Mouse (Mus musculus): ENCODE results near the gene Afap1. TPM values are rescaled to one million over a fixed set of nuclear protein-coding genes. Genes with fewer than 3 reads are reported as not detected.

The Afap1 gene
- polyA plus RNA-seq, 1 experiment: 71.8 TPM

- H3K4me3 ChIP-seq (ENCODE audit: insufficient read depth, low read length): no peak overlapping the region
- TF ChIP-seq POLR2A (IDR thresholded peaks at IDR 0.05; ENCODE audit: low read depth, low read length) (no peak), CTCF (IDR thresholded peaks at IDR 0.05; ENCODE audit: borderline replicate concordance, insufficient read depth, low read length) (no peak)
- no peak overlapping the region for H3K27ac ChIP-seq (ENCODE audit: insufficient read depth, low read length)
- H3K4me1 ChIP-seq (ENCODE audit: control insufficient read depth, insufficient read depth, low read length): peaks cover 7% of the 10 kb centered on the region; the same call in 1 of the 2 replicates
These were observed 46.8 kb downstream of the Afap1 start for GRCm38 (mm10) chr5:35939958-35940357.

GRCm38 (mm10) chr5:35943541-35943940, 50.4 kb downstream of the Afap1 start:
- TF ChIP-seq POLR2A (IDR thresholded peaks at IDR 0.05; ENCODE audit: low read depth, low read length) (no peak), CTCF (IDR thresholded peaks at IDR 0.05; ENCODE audit: borderline replicate concordance, insufficient read depth, low read length) (no peak)
- Histone ChIP-seq H3K27ac (ENCODE audit: insufficient read depth, low read length) (peak overlapping the region; percentile 44), H3K4me3 (ENCODE audit: insufficient read depth, low read length) (no peak overlapping the region), H3K4me1 (ENCODE audit: control insufficient read depth, insufficient read depth, low read length) (peaks cover 22% of the 10 kb centered on the region)

GRCm38 (mm10) chr5:35946841-35947240, 53.7 kb downstream of the Afap1 start:
- TF ChIP-seq POLR2A (IDR thresholded peaks at IDR 0.05; ENCODE audit: low read depth, low read length) (no peak), CTCF (IDR thresholded peaks at IDR 0.05; ENCODE audit: borderline replicate concordance, insufficient read depth, low read length) (no peak)
- Histone ChIP-seq H3K4me1 (ENCODE audit: control insufficient read depth, insufficient read depth, low read length) (peaks cover 18% of the 10 kb centered on the region), H3K27ac (ENCODE audit: insufficient read depth, low read length) (peak overlapping the region; percentile 95), H3K4me3 (ENCODE audit: insufficient read depth, low read length) (no peak overlapping the region)

GRCm38 (mm10) chr5:35947427-35947826, 54.3 kb downstream of the Afap1 start:
- H3K4me3 ChIP-seq (ENCODE audit: insufficient read depth, low read length): no peak overlapping the region
- TF ChIP-seq CTCF (IDR thresholded peaks at IDR 0.05; ENCODE audit: borderline replicate concordance, insufficient read depth, low read length) (no peak), POLR2A (IDR thresholded peaks at IDR 0.05; ENCODE audit: low read depth, low read length) (no peak)
- H3K4me1 ChIP-seq (ENCODE audit: control insufficient read depth, insufficient read depth, low read length): peaks cover 18% of the 10 kb centered on the region
- peak overlapping the region; percentile 95 for H3K27ac ChIP-seq (ENCODE audit: insufficient read depth, low read length)

GRCm38 (mm10) chr5:35948225-35948975, 55.3 kb downstream of the Afap1 start:
- H3K27ac ChIP-seq (ENCODE audit: insufficient read depth, low read length): peak overlapping the region; percentile 95
- TF ChIP-seq POLR2A (IDR thresholded peaks at IDR 0.05; ENCODE audit: low read depth, low read length) (no peak), CTCF (IDR thresholded peaks at IDR 0.05; ENCODE audit: borderline replicate concordance, insufficient read depth, low read length) (no peak)
- no peak overlapping the region for H3K4me3 ChIP-seq (ENCODE audit: insufficient read depth, low read length)
- H3K4me1 ChIP-seq (ENCODE audit: control insufficient read depth, insufficient read depth, low read length): peaks cover 18% of the 10 kb centered on the region

- peak overlapping the region; percentile 95 for H3K27ac ChIP-seq (ENCODE audit: insufficient read depth, low read length)
- TF ChIP-seq CTCF (IDR thresholded peaks at IDR 0.05; ENCODE audit: borderline replicate concordance, insufficient read depth, low read length) (no peak), POLR2A (IDR thresholded peaks at IDR 0.05; ENCODE audit: low read depth, low read length) (no peak)
- H3K4me1 ChIP-seq (ENCODE audit: control insufficient read depth, insufficient read depth, low read length): peaks cover 21% of the 10 kb centered on the region
- H3K4me3 ChIP-seq (ENCODE audit: insufficient read depth, low read length): no peak overlapping the region
These were observed 55.9 kb downstream of the Afap1 start for GRCm38 (mm10) chr5:35949061-35949460.

- TF ChIP-seq CTCF (IDR thresholded peaks at IDR 0.05; ENCODE audit: borderline replicate concordance, insufficient read depth, low read length) (no peak), POLR2A (IDR thresholded peaks at IDR 0.05; ENCODE audit: low read depth, low read length) (no peak)
- peaks cover 26% of the 10 kb centered on the region for H3K4me1 ChIP-seq (ENCODE audit: control insufficient read depth, insufficient read depth, low read length)
- no peak overlapping the region for H3K27ac ChIP-seq (ENCODE audit: insufficient read depth, low read length)
- no peak overlapping the region for H3K4me3 ChIP-seq (ENCODE audit: insufficient read depth, low read length)
These were observed 57.4 kb downstream of the Afap1 start for GRCm38 (mm10) chr5:35950504-35950903.

- TF ChIP-seq POLR2A (IDR thresholded peaks at IDR 0.05; ENCODE audit: low read depth, low read length): no peak
- TF ChIP-seq CTCF (IDR thresholded peaks at IDR 0.05; ENCODE audit: borderline replicate concordance, insufficient read depth, low read length): no peak
- peak overlapping the region; percentile 79 for H3K27ac ChIP-seq (ENCODE audit: insufficient read depth, low read length)
These were observed 61.1 kb downstream of the Afap1 start for GRCm38 (mm10) chr5:35954055-35954718.

GRCm38 (mm10) chr5:35956268-35956667, 63.1 kb downstream of the Afap1 start:
- TF ChIP-seq POLR2A (IDR thresholded peaks at IDR 0.05; ENCODE audit: low read depth, low read length): no peak
- TF ChIP-seq CTCF (IDR thresholded peaks at IDR 0.05; ENCODE audit: borderline replicate concordance, insufficient read depth, low read length): no peak
- no peak overlapping the region for H3K27ac ChIP-seq (ENCODE audit: insufficient read depth, low read length)
- H3K4me3 ChIP-seq (ENCODE audit: insufficient read depth, low read length): no peak overlapping the region
- peaks cover 13% of the 10 kb centered on the region for H3K4me1 ChIP-seq (ENCODE audit: control insufficient read depth, insufficient read depth, low read length)

More at GRCm38 (mm10) chr5:35954055-35954718, 61.1 kb downstream of the Afap1 start:
- Histone ChIP-seq H3K4me1 (ENCODE audit: control insufficient read depth, insufficient read depth, low read length) (peaks cover 8% of the 10 kb centered on the region), H3K4me3 (ENCODE audit: insufficient read depth, low read length) (no peak overlapping the region)

GRCm38 (mm10) chr5:35958681-35959080, 65.6 kb downstream of the Afap1 start:
- Histone ChIP-seq H3K4me3 (ENCODE audit: insufficient read depth, low read length) (no peak overlapping the region), H3K27ac (ENCODE audit: insufficient read depth, low read length) (no peak overlapping the region), H3K4me1 (ENCODE audit: control insufficient read depth, insufficient read depth, low read length) (peaks cover 13% of the 10 kb centered on the region)
- TF ChIP-seq POLR2A (IDR thresholded peaks at IDR 0.05; ENCODE audit: low read depth, low read length): no peak
- TF ChIP-seq CTCF (IDR thresholded peaks at IDR 0.05; ENCODE audit: borderline replicate concordance, insufficient read depth, low read length): peak; percentile 28; the same call in 1 of the 2 replicates

Data from embryonic fibroblast, embryonic 13.5 days (primary cell).